Comparison of ENCODE assay signal across 15 mouse cellular contexts in genomic region chr19:56220724-56221407, GRCm38 (mm10).
DNase-seq lines count a peak whose midpoint lies in the region; ATAC-seq lines count a peak whose summit lies in the region.
"Had no signal": no experiment of that assay in that cellular context is flagged by ENCODE, and none has a peak within 500 bp of the region (broad histone marks: within the 10 kb centered on the region; RNA-seq: fewer than 3 reads in every experiment).

No protein-coding gene starts in this region.

- no peak overlapping the region for H3K9ac ChIP-seq in embryonic facial prominence, embryonic 13.5 days
- H3K9ac ChIP-seq in hindbrain, embryonic 15.5 days: no peak overlapping the region
- H3K9ac ChIP-seq: liver, postnatal 0 days; stomach, embryonic 15.5 days had no signal

- H3K36me3 ChIP-seq in embryonic facial prominence, embryonic 13.5 days: no peaks in the 10 kb centered on the region
- H3K36me3 ChIP-seq in hindbrain, embryonic 15.5 days: no peaks in the 10 kb centered on the region
- H3K36me3 ChIP-seq: stomach, embryonic 15.5 days had no signal

- peaks cover 12% of the 10 kb centered on the region; the same call in 1 of the 2 replicates for H3K27me3 ChIP-seq in embryonic facial prominence, embryonic 13.5 days
- H3K27me3 ChIP-seq in hindbrain, embryonic 15.5 days: no peaks in the 10 kb centered on the region
- H3K27me3 ChIP-seq: stomach, embryonic 15.5 days had no signal

- peak; percentile 10 to 14 for DNase-seq in left cerebral cortex, postnatal 14 days (ENCODE audit: low spot score in 2 of 2)
- DNase-seq in left cerebral cortex, postnatal 10 days (ENCODE audit: extremely low spot score in 1 of 2, low spot score in 2 of 2): no peak
- peak; percentile 32 for DNase-seq in retina, embryonic 14.5 days (ENCODE audit: low spot score)
- no peak for DNase-seq in spleen, postnatal 10 days (ENCODE audit: low spot score in 2 of 2)
- no peak for DNase-seq in cerebellum, adult 18-20 months
- DNase-seq: adrenal gland, postnatal 25 days; cerebellum, adult 11-12 months; kidney, adult 18-20 months; liver, postnatal 0 days; thymus, postnatal 4 days had no signal

- H3K4me2 ChIP-seq in embryonic facial prominence, embryonic 13.5 days: peak overlapping the region; percentile 19; the same call in 1 of the 2 replicates
- peak overlapping the region; percentile 17; the same call in 1 of the 2 replicates for H3K4me2 ChIP-seq in hindbrain, embryonic 15.5 days
- H3K4me2 ChIP-seq: stomach, embryonic 15.5 days had no signal

- peaks cover 41% of the 10 kb centered on the region for H3K4me1 ChIP-seq in embryonic facial prominence, embryonic 13.5 days
- H3K4me1 ChIP-seq in hindbrain, embryonic 15.5 days (replicated peaks): peaks cover 10% of the 10 kb centered on the region
- H3K4me1 ChIP-seq: stomach, embryonic 15.5 days had no signal

- H3K9me3 ChIP-seq in embryonic facial prominence, embryonic 13.5 days: no peaks in the 10 kb centered on the region
- no peaks in the 10 kb centered on the region for H3K9me3 ChIP-seq in hindbrain, embryonic 15.5 days
- H3K9me3 ChIP-seq: stomach, embryonic 15.5 days had no signal

- ATAC-seq in embryonic facial prominence, embryonic 13.5 days (ENCODE audit: insufficient number of reproducible peaks, insufficient read depth, low FRiP score, low TSS enrichment, low read depth): no peak
- ATAC-seq in hindbrain, embryonic 15.5 days (ENCODE audit: low FRiP score, low read depth): no peak
- ATAC-seq: CD4-positive, CD25-positive, alpha-beta regulatory T cell, adult 4 months; liver, postnatal 0 days; Patski had no signal

- intact Hi-C loops in left cerebral cortex, postnatal 14 days (cut with DNase I): no loop called here
- intact Hi-C loops in left cerebral cortex, postnatal 10 days (cut with DNase I): no loop called here

- peak overlapping the region; percentile 68 for H3K27ac ChIP-seq in embryonic facial prominence, embryonic 13.5 days
- H3K27ac ChIP-seq in hindbrain, embryonic 15.5 days (replicated peaks): no peak overlapping the region
- H3K27ac ChIP-seq: stomach, embryonic 15.5 days had no signal

- H3K4me3 ChIP-seq in embryonic facial prominence, embryonic 13.5 days: no peak overlapping the region
- H3K4me3 ChIP-seq in hindbrain, embryonic 15.5 days: no peak overlapping the region
- H3K4me3 ChIP-seq: stomach, embryonic 15.5 days had no signal

- 38% methylated on average over 15 of the region's 15 CpGs for WGBS in embryonic facial prominence, embryonic 13.5 days
- 43% methylated on average over 15 of the region's 15 CpGs for WGBS in hindbrain, embryonic 15.5 days

Comparison
In these comparisons a context has a peak if more than half of its experiments do, and no peak if none do; other contexts are left out.
1. DNase-seq: peak in left cerebral cortex, postnatal 14 days (2 of 2) and retina, embryonic 14.5 days (single experiment); none in left cerebral cortex, postnatal 10 days (0 of 2), spleen, postnatal 10 days (0 of 2) and cerebellum, adult 18-20 months (0 of 2).